ENCODE assay signal across 23 mouse cellular contexts in genomic region chr8:88428560-88428959, GRCm38 (mm10).
"Had no signal": no experiment of that assay in that cellular context is flagged by ENCODE, and none has a peak within 500 bp of the region (broad histone marks: within the 10 kb centered on the region; RNA-seq: fewer than 3 reads in every experiment).

No protein-coding gene starts in this region.

- H3K9me3 ChIP-seq: limb, embryonic 15.5 days; lung, embryonic 15.5 days; midbrain, embryonic 12.5 days; midbrain, embryonic 15.5 days; neural tube, embryonic 12.5 days; neural tube, embryonic 15.5 days; stomach, embryonic 15.5 days had no signal

- H3K27me3 ChIP-seq: limb, embryonic 12.5 days; limb, embryonic 15.5 days; lung, embryonic 15.5 days; midbrain, embryonic 12.5 days; midbrain, embryonic 15.5 days; neural tube, embryonic 12.5 days; neural tube, embryonic 15.5 days; stomach, embryonic 15.5 days had no signal

- H3K27ac ChIP-seq: layer of hippocampus, adult 2 months; limb, embryonic 12.5 days; limb, embryonic 15.5 days; liver, embryonic 14.5 days; lung, embryonic 15.5 days; midbrain, embryonic 12.5 days; midbrain, embryonic 15.5 days; neural tube, embryonic 12.5 days; neural tube, embryonic 15.5 days; stomach, embryonic 15.5 days had no signal

- H3K4me3 ChIP-seq: layer of hippocampus, adult 2 months; limb, embryonic 12.5 days; limb, embryonic 15.5 days; lung, embryonic 15.5 days; midbrain, embryonic 12.5 days; midbrain, embryonic 15.5 days; neural tube, embryonic 12.5 days; neural tube, embryonic 15.5 days; stomach, embryonic 15.5 days had no signal

- ATAC-seq: inflammation-experienced regulatory T-cells, adult 6 months; intestine, embryonic 16.5 days; liver, postnatal 0 days; midbrain, embryonic 15.5 days had no signal

- DNase-seq: kidney, adult 18-20 months; kidney, adult 9 months; kidney, postnatal 14 days; kidney, postnatal 4 days; layer of hippocampus, adult 9-11 months; liver, postnatal 0 days; retina, postnatal 1 day; right cerebral cortex, postnatal 25 days; spleen, adult 18-20 months; thymus, postnatal 25 days had no signal

- H3K4me2 ChIP-seq: limb, embryonic 12.5 days; limb, embryonic 15.5 days; liver, embryonic 11.5 days; lung, embryonic 15.5 days; midbrain, embryonic 12.5 days; midbrain, embryonic 15.5 days; neural tube, embryonic 12.5 days; neural tube, embryonic 15.5 days; stomach, embryonic 15.5 days had no signal

- H3K4me1 ChIP-seq: lung, embryonic 15.5 days; midbrain, embryonic 12.5 days; midbrain, embryonic 15.5 days; neural tube, embryonic 12.5 days; neural tube, embryonic 15.5 days; stomach, embryonic 15.5 days had no signal

- H3K36me3 ChIP-seq: limb, embryonic 12.5 days; limb, embryonic 15.5 days; lung, embryonic 15.5 days; midbrain, embryonic 12.5 days; midbrain, embryonic 15.5 days; neural tube, embryonic 12.5 days; neural tube, embryonic 15.5 days; stomach, embryonic 15.5 days had no signal

- H3K9ac ChIP-seq: limb, embryonic 12.5 days; limb, embryonic 15.5 days; liver, embryonic 14.5 days; liver, postnatal 0 days; lung, embryonic 15.5 days; midbrain, embryonic 12.5 days; midbrain, embryonic 15.5 days; neural tube, embryonic 12.5 days; neural tube, embryonic 15.5 days; stomach, embryonic 15.5 days had no signal
